Mouse (Mus musculus) brain, embryonic 14.5 days (tissue): ENCODE measurements around the gene Bloc1s3.

ENCODE experiments used
- CTCF ChIP-seq: fragments of 200-500 bp; IDR thresholded peaks from 2 replicates; pipeline ENCODE4 v1.5.1; 2012; ENCODE audit warnings: inconsistent platforms, mild to moderate bottlenecking, moderate library complexity, borderline replicate concordance; ENCODE audit not compliant: insufficient read depth, insufficient read length; ENCODE audit errors: extremely low read depth
- POLR2A ChIP-seq: fragments of 200-500 bp; IDR thresholded peaks from 2 replicates; pipeline ENCODE4 v1.6.1; 2012; ENCODE audit warnings: mild to moderate bottlenecking, inconsistent platforms, borderline replicate concordance; ENCODE audit not compliant: poor library complexity, insufficient read depth, insufficient read length, severe bottlenecking; ENCODE audit errors: extremely low read depth

GRCm38 (mm10) chr7:19464367-19465307, 43.5 kb downstream of the Bloc1s3 start:
- TF ChIP-seq POLR2A, result no peak
- no peak for TF ChIP-seq CTCF
